Mouse (Mus musculus): ENCODE results near the gene Slc6a2. TPM values are rescaled to one million over a fixed set of nuclear protein-coding genes. Genes with fewer than 3 reads are reported as not detected.

Slc6a2 gene
- polyA plus RNA-seq, 1 experiment from 2014 or later, result 0.09 TPM

DNA sequence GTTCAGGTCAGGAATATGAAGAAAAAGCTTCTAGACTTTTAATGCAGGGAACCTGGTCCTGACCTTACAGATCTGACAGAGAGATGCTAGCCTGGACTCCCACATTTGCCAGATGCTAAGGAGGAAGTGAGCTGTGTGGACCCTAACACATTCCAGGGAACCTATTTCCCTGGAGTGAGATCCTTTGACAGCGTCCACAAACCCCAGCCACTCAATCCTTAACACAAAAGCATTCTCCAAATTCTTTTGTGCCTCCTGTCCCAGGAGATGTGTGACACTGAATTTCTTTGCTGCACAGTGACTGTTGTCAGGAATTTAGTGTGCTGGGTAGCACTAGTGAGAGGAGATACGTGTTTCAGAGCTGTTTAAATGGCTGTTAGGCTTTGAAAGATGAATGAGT lies 79.0 kb downstream of the Slc6a2 start:
- Histone ChIP-seq H3K36me3 (no peaks in the 10 kb centered on the region), H3K9ac (replicated peaks) (no peak overlapping the region), H3K4me1 (no peaks in the 10 kb centered on the region), H3K9me3 (replicated peaks) (no peaks in the 10 kb centered on the region), H3K4me3 (replicated peaks) (no peak overlapping the region), H3K4me2 (no peak overlapping the region), H3K27ac (replicated peaks) (no peak overlapping the region), H3K27me3 (replicated peaks) (no peaks in the 10 kb centered on the region)
- ATAC-seq (ENCODE audit: low FRiP score), result no peak
- WGBS, result 8% methylated on average over 2 of the region's 2 CpGs

DNA sequence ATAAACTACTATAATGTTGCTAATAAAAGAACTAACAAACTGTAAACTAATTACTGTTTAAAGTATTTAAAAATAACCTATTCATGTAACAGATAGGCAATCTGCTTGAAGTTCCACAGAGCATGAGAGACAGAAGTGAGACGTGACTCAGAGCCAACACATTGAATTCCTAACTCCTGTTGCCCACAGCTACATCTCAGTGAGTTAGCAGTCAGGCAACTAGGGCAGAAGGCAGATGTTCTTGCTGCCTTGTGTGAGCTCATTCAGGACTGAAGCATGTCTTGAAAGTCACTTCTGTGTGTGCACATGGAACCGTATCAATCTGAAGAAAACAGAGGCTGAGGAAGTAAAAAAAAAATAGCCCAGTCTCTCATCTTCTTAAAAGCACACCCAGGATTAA lies 80.4 kb downstream of the Slc6a2 start:
- Histone ChIP-seq H3K9me3 (replicated peaks) (no peaks in the 10 kb centered on the region), H3K4me3 (replicated peaks) (no peak overlapping the region), H3K9ac (replicated peaks) (no peak overlapping the region), H3K36me3 (no peaks in the 10 kb centered on the region), H3K27ac (replicated peaks) (no peak overlapping the region), H3K27me3 (replicated peaks) (no peaks in the 10 kb centered on the region), H3K4me1 (no peaks in the 10 kb centered on the region), H3K4me2 (no peak overlapping the region)
- no peak for ATAC-seq (ENCODE audit: low FRiP score)
- WGBS, result 87% methylated on average over 2 of the region's 2 CpGs

DNA sequence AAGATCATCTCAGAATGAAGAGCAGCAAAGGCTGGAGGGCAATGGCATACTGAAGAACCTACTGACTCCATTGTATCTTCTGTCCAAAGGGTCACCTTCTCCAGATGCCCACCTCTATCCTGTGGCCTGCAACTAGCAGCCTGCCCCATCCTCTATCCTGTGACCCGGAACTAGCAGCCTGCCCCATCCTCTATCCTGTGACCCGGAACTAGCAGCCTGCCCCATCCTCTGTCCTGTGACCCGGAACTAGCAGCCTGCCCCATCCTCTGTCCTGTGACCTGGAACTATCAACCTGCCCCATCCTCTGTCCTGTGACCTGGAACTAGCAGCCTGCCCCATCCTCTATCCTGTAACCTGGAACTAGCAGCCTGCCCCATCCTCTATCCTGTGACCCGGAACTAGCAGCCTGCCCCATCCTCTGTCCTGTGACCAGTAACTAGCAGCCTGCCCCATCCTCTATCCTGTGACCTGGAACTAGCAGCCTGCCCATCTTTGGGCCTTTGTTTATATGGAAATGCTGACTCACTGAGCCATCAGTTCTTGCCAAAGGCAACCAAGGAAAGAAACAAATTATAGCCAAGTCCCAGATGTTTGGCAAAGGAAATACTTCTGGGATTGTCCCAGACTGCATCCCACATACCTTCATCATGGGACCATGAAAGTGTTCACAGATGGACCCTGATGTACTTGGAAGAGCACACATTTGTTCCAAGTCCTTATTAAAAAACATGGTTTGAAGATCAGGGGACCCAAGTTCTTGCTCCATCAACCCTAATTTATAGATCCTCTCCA lies 81.1 kb downstream of the Slc6a2 start:
- H3K4me3 ChIP-seq (replicated peaks), result no peak overlapping the region
- no peak for ATAC-seq (ENCODE audit: low FRiP score)

DNA sequence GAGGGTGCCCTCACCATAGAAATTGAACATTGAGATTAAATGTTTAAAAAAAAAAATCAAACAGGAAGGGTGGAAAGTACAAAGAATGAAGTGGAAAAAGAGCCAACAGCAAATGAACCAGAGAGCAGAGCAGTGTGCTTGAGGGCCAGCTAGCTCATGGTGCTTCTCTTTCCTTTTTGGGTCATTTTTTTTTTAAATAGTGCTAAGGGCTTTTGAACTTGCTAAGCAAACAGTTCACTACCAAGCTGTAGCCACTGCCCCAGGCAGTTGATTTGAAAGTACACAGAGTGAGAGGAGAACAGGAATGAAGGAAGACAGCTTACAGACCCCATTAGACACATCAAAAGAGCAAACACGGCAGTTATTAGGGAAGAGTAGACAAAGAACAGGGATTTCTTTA lies 83.2 kb downstream of the Slc6a2 start:
- 61% methylated on average over 1 of the region's 1 CpGs for WGBS
- Histone ChIP-seq H3K9ac (replicated peaks) (no peak overlapping the region), H3K4me3 (replicated peaks) (no peak overlapping the region), H3K36me3 (no peaks in the 10 kb centered on the region), H3K9me3 (replicated peaks) (no peaks in the 10 kb centered on the region), H3K27me3 (replicated peaks) (no peaks in the 10 kb centered on the region), H3K27ac (replicated peaks) (no peak overlapping the region), H3K4me2 (no peak overlapping the region), H3K4me1 (no peaks in the 10 kb centered on the region)
- no peak for ATAC-seq (ENCODE audit: low FRiP score)

More for the DNA sequence above, 81.1 kb downstream of the Slc6a2 start:
- WGBS, result 80% methylated on average over 4 of the region's 4 CpGs
- Histone ChIP-seq H3K9ac (replicated peaks) (no peak overlapping the region), H3K9me3 (replicated peaks) (no peaks in the 10 kb centered on the region), H3K27me3 (replicated peaks) (no peaks in the 10 kb centered on the region), H3K27ac (replicated peaks) (no peak overlapping the region), H3K36me3 (no peaks in the 10 kb centered on the region), H3K4me1 (no peaks in the 10 kb centered on the region), H3K4me2 (no peak overlapping the region)

DNA sequence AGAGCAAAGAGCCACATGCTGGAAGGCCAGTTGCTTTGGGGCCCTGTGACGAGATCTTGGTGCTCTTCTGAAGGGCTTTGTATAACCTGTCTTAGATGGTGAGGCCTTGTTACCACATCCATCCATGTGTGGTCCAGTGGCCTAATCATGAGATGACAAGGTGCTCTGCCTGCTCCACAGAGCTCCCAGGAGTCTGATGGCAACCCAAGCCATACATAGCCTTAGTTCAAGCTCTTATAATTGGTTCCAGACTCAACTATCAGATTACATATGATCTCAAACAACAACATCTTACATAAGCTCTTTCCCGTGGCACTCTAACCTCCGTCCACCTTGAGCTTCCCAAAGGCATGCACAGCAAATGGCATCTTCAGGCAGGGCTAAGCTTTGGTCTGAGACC lies 88.2 kb downstream of the Slc6a2 start, which contains the start of gene Ces1a:
Gene Ces1a (minus strand): TSS at position 101 of the 400 bp plus-strand sequence.
- H3K4me1 ChIP-seq, result no peaks in the 10 kb centered on the region
- H3K27ac ChIP-seq (replicated peaks), result no peak within 1 kb of the TSS
- H3K9ac ChIP-seq (replicated peaks), result no peak within 1 kb of the TSS
- H3K9me3 ChIP-seq (replicated peaks), result no peaks in the 10 kb centered on the region
- WGBS, result 88% methylated on average over 3 of the region's 3 CpGs
- no peaks in the 10 kb centered on the region for H3K36me3 ChIP-seq
- no peak within 1 kb of the TSS for H3K4me2 ChIP-seq
- ATAC-seq (ENCODE audit: low FRiP score), result no peak
- H3K27me3 ChIP-seq (replicated peaks), result no peaks in the 10 kb centered on the region
- H3K4me3 ChIP-seq (replicated peaks), result no peak within 1 kb of the TSS

DNA sequence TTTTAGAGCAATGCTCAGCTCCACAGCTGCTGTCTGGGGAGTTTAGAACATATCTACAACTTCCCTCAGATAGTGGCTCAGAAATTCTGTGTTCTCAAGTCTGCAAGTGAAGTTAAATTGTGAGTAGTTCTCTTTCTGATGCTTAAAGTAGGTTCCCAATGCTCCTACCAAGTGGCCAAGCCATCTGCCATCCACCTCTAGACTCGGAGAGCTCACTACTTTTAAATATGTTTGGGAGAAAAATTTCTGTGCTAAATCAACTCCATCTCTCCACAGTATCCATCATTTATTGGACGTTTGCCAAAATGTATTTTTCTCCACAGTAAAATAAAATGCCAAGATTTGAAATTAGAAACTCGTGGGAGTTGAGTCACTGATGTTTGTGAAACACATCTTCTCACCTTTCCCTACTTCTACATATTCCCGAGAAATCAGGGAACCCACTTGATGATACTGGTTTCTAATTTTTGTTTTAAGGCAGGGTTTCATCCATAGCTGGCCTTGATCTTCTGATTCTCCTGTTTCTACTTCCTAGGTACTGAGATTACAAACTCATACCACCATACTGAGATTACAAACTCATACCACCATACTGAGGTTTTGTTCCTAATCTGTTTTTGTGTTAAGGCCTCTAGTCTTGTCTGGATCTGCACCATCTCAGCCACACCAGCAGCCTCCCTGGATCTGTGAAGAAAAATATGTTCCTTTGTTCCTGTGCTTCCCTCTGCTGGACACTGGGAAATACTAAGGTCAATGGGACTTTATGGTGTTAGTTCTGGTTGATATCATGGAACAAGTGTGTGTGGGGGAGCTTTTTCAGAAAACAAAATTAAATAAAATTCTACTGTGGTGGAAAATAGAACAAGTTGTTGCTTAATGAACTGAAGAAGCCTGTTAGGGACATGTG lies 88.9 kb downstream of the Slc6a2 start:
- Histone ChIP-seq H3K36me3 (no peaks in the 10 kb centered on the region), H3K9me3 (replicated peaks) (no peaks in the 10 kb centered on the region), H3K4me2 (no peak overlapping the region), H3K4me3 (replicated peaks) (no peak overlapping the region), H3K27ac (replicated peaks) (no peak overlapping the region), H3K4me1 (no peaks in the 10 kb centered on the region), H3K27me3 (replicated peaks) (no peaks in the 10 kb centered on the region), H3K9ac (replicated peaks) (no peak overlapping the region)
- 65% methylated on average over 4 of the region's 4 CpGs for WGBS
- no peak for ATAC-seq (ENCODE audit: low FRiP score)

Small RNA genes within 50 kb of the gene (microRNA-seq; reads per million reads assigned to microRNA genes)
- not detected for gene Gm22151

Other genes starting within 250 kb of the Slc6a2 start
- 34.0 and 48.7 TPM in 2 replicates for gene Mmp2, start 132.8 kb upstream of the Slc6a2 start, polyA plus RNA-seq (2015; fragmentation: Nextera tagmentation; extraction: Ambion mirVana)
- 12.9 and 13.1 TPM in 2 replicates for gene Lpcat2, start 104.7 kb upstream of the Slc6a2 start, polyA plus RNA-seq (2015; fragmentation: Nextera tagmentation; extraction: Ambion mirVana)
- 0.46 and 0.60 TPM in 2 replicates for gene Capns2, start 58.7 kb upstream of the Slc6a2 start, polyA plus RNA-seq (2015; fragmentation: Nextera tagmentation; extraction: Ambion mirVana)
- 0.09 and 0.14 TPM in 2 replicates for gene Ces1a, start 88.1 kb downstream of the Slc6a2 start, polyA plus RNA-seq (2015; fragmentation: Nextera tagmentation; extraction: Ambion mirVana)
- 0.18 TPM in 1 of 2 replicates, not detected in the other for gene Ces1b, start 119.9 kb downstream of the Slc6a2 start, polyA plus RNA-seq (2015; fragmentation: Nextera tagmentation; extraction: Ambion mirVana)
- gene Ces1c, start 171.2 kb downstream of the Slc6a2 start, polyA plus RNA-seq (2015; fragmentation: Nextera tagmentation; extraction: Ambion mirVana), result not detected in 2 replicates
- 0.22 and 0.92 TPM in 2 replicates for gene Ces1d, start 237.8 kb downstream of the Slc6a2 start, polyA plus RNA-seq (2015; fragmentation: Nextera tagmentation; extraction: Ambion mirVana)

All from neural tube, embryonic 15.5 days (tissue).